8 mouse cellular contexts compared by ENCODE assay signal in the genomic region with DNA sequence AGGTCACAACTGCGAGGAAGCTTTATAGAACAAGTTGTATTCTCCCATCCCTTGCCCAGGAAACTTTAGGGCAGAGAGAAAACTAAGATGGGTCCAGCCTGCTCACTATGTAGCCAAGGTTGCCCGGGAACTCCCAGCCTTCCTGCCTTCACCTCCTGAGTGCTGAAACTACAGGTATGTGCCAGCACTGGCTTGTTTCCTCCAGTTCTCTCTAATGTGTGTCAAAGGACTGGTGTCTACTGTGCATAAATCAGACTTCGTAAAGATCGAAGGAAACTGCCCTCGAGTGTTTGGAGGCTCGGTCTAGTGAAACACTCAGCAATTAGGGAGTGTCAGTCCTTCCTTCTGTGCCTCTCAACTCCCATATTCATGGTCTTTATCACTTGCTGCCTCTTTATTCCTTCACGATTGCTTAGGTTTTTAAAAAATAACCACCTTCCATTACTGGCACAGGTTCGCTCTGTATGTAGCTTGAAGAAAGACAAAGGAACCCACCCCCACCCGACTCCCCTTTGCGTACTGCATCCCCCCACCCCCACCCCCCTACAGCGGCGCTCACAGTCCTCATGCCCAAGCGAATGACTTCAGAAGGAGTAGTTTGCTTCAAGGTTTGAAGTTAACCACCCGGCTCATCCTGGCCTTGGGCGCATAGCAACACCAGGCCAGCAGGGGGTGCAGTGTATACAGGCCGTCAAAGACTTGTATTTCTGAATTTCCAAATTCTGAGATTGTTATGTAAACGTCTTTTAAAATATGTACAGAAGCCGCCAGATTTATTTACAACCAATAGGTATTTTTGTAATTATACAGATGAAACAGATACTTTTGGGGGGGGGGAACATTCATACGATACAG. TPM values are rescaled to one million over a fixed set of nuclear protein-coding genes. Genes with fewer than 3 reads are reported as not detected.
DNase-seq lines count a peak whose midpoint lies in the region; ATAC-seq lines count a peak whose summit lies in the region.

No protein-coding gene starts in this region.

- H3K36me3 ChIP-seq in intestine, embryonic 14.5 days (ENCODE audit: control insufficient read depth, insufficient read depth, low read length) = no peaks in the 10 kb centered on the region

- peak overlapping the region; percentile 49 for H3K4me2 ChIP-seq in intestine, embryonic 14.5 days (ENCODE audit: low read length)

- no peak overlapping the region for H3K9ac ChIP-seq in intestine, embryonic 14.5 days (ENCODE audit: low read length)

- intact Hi-C loops in gastrocnemius, postnatal 14 days (cut with DNase I; ENCODE audit: low total_unique reads) = no loop called here
- intact Hi-C loops in left cerebral cortex, postnatal 14 days (cut with DNase I) = loop anchor here (5.0 kb wide), 2 partner anchors 56 to 121 kb away; partner anchors contain the start of genes Acsl3 and Utp14b

- no peaks in the 10 kb centered on the region for H3K4me1 ChIP-seq in intestine, embryonic 14.5 days (replicated peaks; ENCODE audit: control insufficient read depth, insufficient read depth, low read length)

- 29% methylated on average over 19 of the region's 19 CpGs for WGBS in intestine, embryonic 14.5 days

- ATAC-seq in intestine, embryonic 14.5 days (replicated peaks; ENCODE audit: low FRiP score, low TSS enrichment, low read depth) = no peak; the same call in 1 of the 2 replicates
- peak; percentile 80 for ATAC-seq in megakaryocyte-erythroid progenitor cell, adult 5-6 weeks (replicated peaks; ENCODE audit: low FRiP score, low TSS enrichment, poor library complexity, severe bottlenecking)

- no peaks in the 10 kb centered on the region for H3K9me3 ChIP-seq in intestine, embryonic 14.5 days (ENCODE audit: control insufficient read depth, low read length)

- DNase-seq in T-cell, adult 2 months (ENCODE audit: low spot score) = peak; percentile 83
- peak; percentile 81 to 90 for DNase-seq in cerebellum, postnatal 25 days
- DNase-seq in gastrocnemius, postnatal 14 days = peak; percentile 80
- DNase-seq in intestine, embryonic 14.5 days (ENCODE audit: low spot score) = peak; percentile 80
- peak; percentile 83 to 90 for DNase-seq in left cerebral cortex, postnatal 14 days (ENCODE audit: low spot score in 2 of 2)
- DNase-seq in right cerebral cortex, postnatal 36 days (ENCODE audit: low spot score in 2 of 2) = peak; percentile 73 to 81
- peak; percentile 52 to 81 for DNase-seq in urinary bladder, postnatal 4 days (ENCODE audit: low spot score in 2 of 2)

- H3K27ac ChIP-seq in intestine, embryonic 14.5 days (ENCODE audit: low read depth) = no peak overlapping the region

- no peaks in the 10 kb centered on the region for H3K27me3 ChIP-seq in intestine, embryonic 14.5 days (replicated peaks; ENCODE audit: control insufficient read depth, insufficient read depth, low read length)

- no peak overlapping the region for H3K4me3 ChIP-seq in intestine, embryonic 14.5 days (ENCODE audit: low read depth, low read length)

RNA-seq across cellular contexts. Expression of gene BC035947, which starts 24.6 kb away (rescaled TPM):
- not detected for total RNA-seq in gastrocnemius, postnatal 14 days (2021)
- 0.16 TPM in 1 of 2 replicates, not detected in the other for polyA plus RNA-seq in intestine, embryonic 14.5 days (2014; fragmentation: Nextera tagmentation; extraction: Ambion mirVana)
- total RNA-seq in left cerebral cortex, postnatal 14 days (2021) = under 1 TPM in 1 of 2 experiments, not detected in 1; 0.11 TPM
- total RNA-seq in megakaryocyte-erythroid progenitor cell, adult 5-6 weeks (2014; fragmentation: Nextera tagmentation) = not detected in 2 replicates
- total RNA-seq in megakaryocyte-erythroid progenitor cell, adult 5-6 weeks (2017) = not detected in 2 replicates

RNA-seq across cellular contexts. Expression of gene Mogat1, which starts 25.7 kb away (rescaled TPM):
- total RNA-seq in gastrocnemius, postnatal 14 days (2021) = under 1 TPM in 1 of 2 experiments, not detected in 1; 0.64 TPM
- polyA plus RNA-seq in intestine, embryonic 14.5 days (2014; fragmentation: Nextera tagmentation; extraction: Ambion mirVana) = 0.16 TPM in 1 of 2 replicates, not detected in the other
- not detected for total RNA-seq in left cerebral cortex, postnatal 14 days (2021)
- not detected in 2 replicates for total RNA-seq in megakaryocyte-erythroid progenitor cell, adult 5-6 weeks (2014; fragmentation: Nextera tagmentation)
- total RNA-seq in megakaryocyte-erythroid progenitor cell, adult 5-6 weeks (2017) = not detected in 2 replicates

RNA-seq across cellular contexts. Expression of gene Farsb, which starts 47.8 kb away (rescaled TPM):
- total RNA-seq in gastrocnemius, postnatal 14 days (2021) = 10 to 100 TPM; 43.2 to 44.7 TPM
- polyA plus RNA-seq in intestine, embryonic 14.5 days (2014; fragmentation: Nextera tagmentation; extraction: Ambion mirVana) = 167 and 177 TPM in 2 replicates
- total RNA-seq in left cerebral cortex, postnatal 14 days (2021) = 10 to 100 TPM; 64.3 to 67.0 TPM
- total RNA-seq in megakaryocyte-erythroid progenitor cell, adult 5-6 weeks (2014; fragmentation: Nextera tagmentation) = 116 and 137 TPM in 2 replicates
- total RNA-seq in megakaryocyte-erythroid progenitor cell, adult 5-6 weeks (2017) = 107 and 111 TPM in 2 replicates
